Mouse (Mus musculus) MEL (cell line): ENCODE data around the gene Fxr1. TPM values are rescaled to one million over a fixed set of nuclear protein-coding genes. Genes with fewer than 3 reads are reported as not detected.
A peak's percentile ranks its signal among the peaks of the same experiment; 100 is the strongest.

Source experiments
- DNase-seq: peaks from one replicate; pipeline ENCODE4 v3.0.0; 2011; ENCODE audit warnings: low read depth, low spot score
- H3K27ac ChIP-seq: 2 replicates; pipeline ENCODE4 v1.5.1; 2012; ENCODE audit warnings: low read depth, mild to moderate bottlenecking, control low read depth, low read length, moderate library complexity; ENCODE audit not compliant: control insufficient read depth
- H3K27me3 ChIP-seq, 2 experiments: fragments of 150-350 bp in 1 of 2; sonication (generic) in 1 of 2; 2 replicates each; pipeline ENCODE4 v1.6.1; 2012; ENCODE audit warnings: low read length in 2 of 2, mild to moderate bottlenecking in 2 of 2, improper control_type of control experiment in 1 of 2, moderate library complexity in 1 of 2; ENCODE audit not compliant: insufficient read depth in 2 of 2, control insufficient read depth in 1 of 2
- H3K36me3 ChIP-seq, 2 experiments: 2 replicates each; pipeline ENCODE4 v1.6.1; 2012 to 2014; ENCODE audit warnings: low read length in 2 of 2, improper control_type of control experiment in 1 of 2, inconsistent platforms in 1 of 2, mild to moderate bottlenecking in 1 of 2; ENCODE audit not compliant: insufficient read depth in 2 of 2, control insufficient read depth in 1 of 2
- H3K4me1 ChIP-seq, 2 experiments: fragments of 150-350 bp in 1 of 2; sonication (generic) in 1 of 2; 2 replicates each; pipeline ENCODE4 v1.6.1; 2012; ENCODE audit warnings: low read length in 2 of 2, improper control_type of control experiment in 1 of 2, mild to moderate bottlenecking in 1 of 2; ENCODE audit not compliant: insufficient read depth in 2 of 2, control insufficient read depth in 1 of 2
- H3K4me3 ChIP-seq, 2 experiments: fragments of 150-350 bp in 1 of 2; sonication (generic) in 1 of 2; 2 replicates each; pipeline ENCODE4 v1.5.1; 2012; ENCODE audit warnings: low read depth in 2 of 2, low read length in 2 of 2, mild to moderate bottlenecking in 2 of 2, moderate library complexity in 2 of 2, control low read depth in 1 of 2, improper control_type of control experiment in 1 of 2; ENCODE audit not compliant: control insufficient read depth in 1 of 2, insufficient read depth in 1 of 2
- H3K79me2 ChIP-seq: 2 replicates; pipeline ENCODE4 v1.6.1; 2012; ENCODE audit warnings: mild to moderate bottlenecking, low read length, moderate library complexity; ENCODE audit not compliant: control insufficient read depth, poor library complexity, insufficient read depth
- H3K9ac ChIP-seq: 2 replicates; pipeline ENCODE4 v1.6.1; 2012; ENCODE audit warnings: low read depth, mild to moderate bottlenecking, control low read depth, low read length, moderate library complexity; ENCODE audit not compliant: control insufficient read depth, poor library complexity, severe bottlenecking
- H3K9me3 ChIP-seq: fragments of 150-350 bp; sonication (generic); replicated peaks from 2 replicates; pipeline ENCODE4 v1.6.1; 2012; ENCODE audit warnings: mild to moderate bottlenecking, low read length, improper control_type of control experiment, moderate library complexity; ENCODE audit not compliant: insufficient read depth
- CHD1 ChIP-seq: IDR thresholded peaks from 2 replicates; pipeline ENCODE4 v1.6.1; 2012; ENCODE audit warnings: low read depth, mild to moderate bottlenecking, inconsistent platforms, low read length, improper control_type of control experiment
- CHD2 ChIP-seq: IDR thresholded peaks from 2 replicates; pipeline ENCODE4 v1.6.1; 2011; ENCODE audit warnings: low read length, improper control_type of control experiment
- CTCF ChIP-seq, 3 experiments: IDR thresholded peaks in 2 of 3; conservative IDR thresholded peaks in 1 of 3; 2 replicates each; pipeline ENCODE4 v1.5.1; 2011 to 2012; ENCODE audit warnings: low read length in 3 of 3, low read depth in 2 of 3, mild to moderate bottlenecking in 2 of 3, improper control_type of control experiment in 1 of 3, inconsistent platforms in 1 of 3, mixed read lengths in 1 of 3, moderate library complexity in 1 of 3; ENCODE audit not compliant: control insufficient read depth in 1 of 3, insufficient read depth in 1 of 3, poor library complexity in 1 of 3, severe bottlenecking in 1 of 3
- E2F4 ChIP-seq: IDR thresholded peaks from 2 replicates; pipeline ENCODE4 v1.6.1; 2011; ENCODE audit warnings: low read depth, low read length, improper control_type of control experiment, borderline replicate concordance
- ELF1 ChIP-seq: IDR thresholded peaks from 2 replicates; pipeline ENCODE4 v1.6.1; 2014; ENCODE audit warnings: low read depth, mild to moderate bottlenecking, inconsistent platforms, low read length, improper control_type of control experiment, moderate library complexity
- EP300 ChIP-seq, 2 experiments: IDR thresholded peaks; 2 replicates each; pipeline ENCODE4 v1.6.1; 2011; ENCODE audit warnings: improper control_type of control experiment in 2 of 2, low read length in 2 of 2, low read depth in 1 of 2, mild to moderate bottlenecking in 1 of 2
- ETS1 ChIP-seq: IDR thresholded peaks from 2 replicates; pipeline ENCODE4 v1.6.1; 2012; ENCODE audit warnings: low read depth, mild to moderate bottlenecking, inconsistent platforms, low read length, improper control_type of control experiment, moderate library complexity
- GABPA ChIP-seq: IDR thresholded peaks from 2 replicates; pipeline ENCODE4 v1.6.1; 2012; ENCODE audit warnings: low read depth, mild to moderate bottlenecking, inconsistent platforms, low read length, improper control_type of control experiment, moderate library complexity
- GATA1 ChIP-seq: IDR thresholded peaks from 2 replicates; pipeline ENCODE4 v1.6.1; 2011; ENCODE audit warnings: low read depth, low read length, improper control_type of control experiment
- JUND ChIP-seq: IDR thresholded peaks from 2 replicates; pipeline ENCODE4 v1.6.1; 2011; ENCODE audit warnings: low read depth, mild to moderate bottlenecking, improper control_type of control experiment, low read length
- KAT2A ChIP-seq: conservative IDR thresholded peaks from 2 replicates; pipeline ENCODE4 v1.6.1; 2012; ENCODE audit warnings: low read depth, low read length, improper control_type of control experiment, inconsistent platforms
- MAFK ChIP-seq: IDR thresholded peaks from 2 replicates; pipeline ENCODE4 v1.6.1; 2011; ENCODE audit warnings: low read depth, mild to moderate bottlenecking, low read length, improper control_type of control experiment, borderline replicate concordance
- MAX ChIP-seq: IDR thresholded peaks from 2 replicates; pipeline ENCODE4 v1.6.1; 2011; ENCODE audit warnings: low read length, improper control_type of control experiment
- MAZ ChIP-seq: IDR thresholded peaks from 2 replicates; pipeline ENCODE4 v1.6.1; 2012; ENCODE audit warnings: low read depth, mild to moderate bottlenecking, inconsistent platforms, low read length, improper control_type of control experiment
- MEF2A ChIP-seq: IDR thresholded peaks from 2 replicates; pipeline ENCODE4 v1.6.1; 2014; ENCODE audit warnings: low read depth, mild to moderate bottlenecking, inconsistent platforms, low read length, improper control_type of control experiment; ENCODE audit not compliant: poor library complexity, insufficient replicate concordance, severe bottlenecking; ENCODE audit errors: extremely low read depth
- MYC ChIP-seq: IDR thresholded peaks from 2 replicates; pipeline ENCODE4 v1.6.1; 2011; ENCODE audit warnings: low read depth, mild to moderate bottlenecking, low read length, improper control_type of control experiment, moderate library complexity
- NRF1 ChIP-seq: IDR thresholded peaks from 2 replicates; pipeline ENCODE4 v1.6.1; 2014; ENCODE audit warnings: low read depth, mild to moderate bottlenecking, inconsistent platforms, low read length, improper control_type of control experiment, moderate library complexity; ENCODE audit not compliant: poor library complexity, insufficient read depth, severe bottlenecking
- POLR2A ChIP-seq, 2 experiments: IDR thresholded peaks; 2 replicates each; pipeline ENCODE4 v1.6.1; 2011 to 2012; ENCODE audit warnings: low read length in 2 of 2, mild to moderate bottlenecking in 2 of 2, control low read depth in 1 of 2, improper control_type of control experiment in 1 of 2, low read depth in 1 of 2, moderate library complexity in 1 of 2; ENCODE audit not compliant: control insufficient read depth in 1 of 2, insufficient read depth in 1 of 2, poor library complexity in 1 of 2
- RCOR1 ChIP-seq: IDR thresholded peaks from 2 replicates; pipeline ENCODE4 v1.6.1; 2012; ENCODE audit warnings: low read depth, mild to moderate bottlenecking, inconsistent platforms, low read length, improper control_type of control experiment
- TAL1 ChIP-seq: IDR thresholded peaks from 2 replicates; pipeline ENCODE4 v1.6.1; 2012; ENCODE audit warnings: mild to moderate bottlenecking, inconsistent platforms, low read length, moderate library complexity, mixed read lengths
- TBP ChIP-seq: IDR thresholded peaks from 2 replicates; pipeline ENCODE4 v1.8.0; 2011; ENCODE audit warnings: low read depth, low read length, improper control_type of control experiment
- TCF12 ChIP-seq: IDR thresholded peaks from 2 replicates; pipeline ENCODE4 v1.6.1; 2014; ENCODE audit warnings: low read depth, mild to moderate bottlenecking, inconsistent platforms, low read length, improper control_type of control experiment, moderate library complexity
- UBTF ChIP-seq: IDR thresholded peaks from 2 replicates; pipeline ENCODE4 v1.6.1; 2012; ENCODE audit warnings: low read depth, mild to moderate bottlenecking, inconsistent platforms, low read length, improper control_type of control experiment, moderate library complexity, borderline replicate concordance; ENCODE audit not compliant: insufficient read depth
- ZKSCAN1 ChIP-seq: IDR thresholded peaks from 2 replicates; pipeline ENCODE4 v1.6.1; 2012; ENCODE audit warnings: low read depth, mild to moderate bottlenecking, inconsistent platforms, low read length, improper control_type of control experiment, moderate library complexity
- ZMIZ1 ChIP-seq: IDR thresholded peaks from 2 replicates; pipeline ENCODE4 v1.6.1; 2012; ENCODE audit warnings: low read depth, mild to moderate bottlenecking, inconsistent platforms, low read length, improper control_type of control experiment, moderate library complexity
- polyA plus RNA-seq, 2 experiments: library from polyadenylated mRNA; stranded (reverse) in 1 of 2; unstranded in 1 of 2; fragments of >175 nt in 1 of 2; fragments of >200 nt in 1 of 2; gene quantifications; 2 replicates each; pipeline versions ENCODE4 v1.2.1 to v1.2.4; 2012; ENCODE audit warnings: low replicate concordance in 2 of 2, low read depth in 1 of 2; ENCODE audit not compliant: insufficient read length in 2 of 2, insufficient read depth in 1 of 2, missing spikeins in 1 of 2
- total RNA-seq: library from RNA; depleted of rRNA; stranded (reverse); fragments of 300-350 nt; gene quantifications from 2 replicates; pipeline ENCODE4 v1.2.3, GENCODE M21; 2012

The Fxr1 gene
- total and polyA plus RNA-seq, 3 experiments: 92.8 to 123 (median 98.3) TPM

DNA sequence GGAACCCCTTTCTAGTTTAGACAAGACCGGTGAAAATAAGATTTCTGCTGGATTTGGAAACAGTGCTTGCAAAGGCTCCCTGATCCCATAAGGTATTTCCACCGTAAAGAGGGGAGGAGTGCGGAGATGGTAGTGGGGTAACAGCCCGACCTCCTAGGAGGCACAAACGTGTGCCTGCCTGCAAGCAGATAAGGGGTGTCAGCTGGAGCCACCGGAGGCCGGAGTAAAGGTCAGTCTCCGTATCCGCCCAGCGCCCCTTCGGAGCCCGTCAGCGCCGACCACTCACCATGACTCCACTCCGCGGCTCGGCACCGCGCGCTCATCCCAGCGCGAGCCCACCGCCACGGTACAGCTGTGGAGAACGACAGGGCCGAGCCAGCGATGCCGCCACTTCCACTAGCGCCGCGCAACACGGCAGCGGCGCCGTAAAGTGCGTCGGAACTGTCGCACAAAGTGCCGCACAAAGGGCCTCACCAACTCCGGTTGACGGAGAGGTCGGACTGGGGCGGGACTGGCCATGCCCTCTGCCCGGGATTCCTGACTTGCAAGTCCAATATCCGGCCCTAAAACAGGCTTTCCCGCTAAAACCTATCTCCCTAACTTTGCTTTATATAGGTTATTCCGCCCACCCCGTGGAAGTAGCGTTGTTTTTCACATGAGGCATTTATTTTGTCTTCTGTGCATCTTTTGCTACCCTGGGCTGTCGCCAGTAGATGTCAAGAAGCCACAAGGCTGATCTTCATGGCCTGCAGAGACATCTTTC is 61.3 kb downstream of the Fxr1 start, which contains the start of gene Dnajc19 (continued):
- TF ChIP-seq MAFK: no peak

DNA sequence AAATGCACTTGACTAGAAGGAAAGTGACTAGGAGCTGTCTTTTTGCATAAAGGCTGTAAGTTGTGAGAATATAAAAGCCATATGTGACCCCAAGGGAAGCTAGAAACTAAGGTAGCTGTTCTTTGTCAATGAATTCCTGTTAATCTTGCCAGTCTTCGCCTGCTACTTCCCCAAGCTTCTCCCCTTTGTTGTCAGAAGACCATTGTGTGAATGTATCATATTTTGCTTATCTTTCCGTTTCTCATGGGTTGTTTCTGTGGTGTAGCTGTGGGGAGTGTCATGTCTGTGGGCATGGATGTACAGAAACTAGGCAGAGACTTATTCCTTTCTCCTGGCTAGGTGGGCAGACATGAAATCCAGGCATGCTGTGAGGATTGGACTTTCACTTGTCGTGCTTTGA is 62.2 kb downstream of the Fxr1 start:
- peak; percentile 51; the same call in 1 of the 2 replicates for TF ChIP-seq GATA1
- TF ChIP-seq TAL1: 0 out of 2 replicates have a peak, but pooled peaks have one; percentile 12
- TF ChIP-seq TBP: peak; percentile 79
- peak; percentile 29 to 66; a peak in 3 of 4 replicates for TF ChIP-seq EP300 (IDR thresholded peaks at IDR 0.05; ENCODE audit: low read depth in 1 of 2, low read length in 2 of 2)
- TF ChIP-seq ETS1: peak; percentile 51; the same call in 1 of the 2 replicates
- peak; percentile 38; the same call in 1 of the 2 replicates for TF ChIP-seq TCF12
- no peak for TF ChIP-seq CHD1
- 0 out of 2 replicates have a peak, but pooled peaks have one; percentile 14 for TF ChIP-seq MAFK
- TF ChIP-seq ZMIZ1: no peak
- no peak for TF ChIP-seq UBTF
- TF ChIP-seq JUND: no peak
- TF ChIP-seq RCOR1: 0 out of 2 replicates have a peak, but pooled peaks have one; percentile 38
- TF ChIP-seq, all 39 proteins: peak for 8
- Histone ChIP-seq H3K27ac (peak overlapping the region; percentile 72), H3K4me3 (peak overlapping the region in 1 of 2 experiments; percentile 67; a peak in 2 of 4 replicates), H3K4me1 (peaks cover 10 to 20% of the 10 kb centered on the region in 2 experiments), H3K9ac (peak overlapping the region; percentile 73), H3K9me3 (no peaks in the 10 kb centered on the region), H3K27me3 (no peaks in the 10 kb centered on the region), H3K36me3 (peaks cover 5 to 27% of the 10 kb centered on the region in 2 experiments; a peak in 3 of 4 replicates), H3K79me2 (peaks cover 6% of the 10 kb centered on the region)
- DNase-seq: peak; percentile 73

DNA sequence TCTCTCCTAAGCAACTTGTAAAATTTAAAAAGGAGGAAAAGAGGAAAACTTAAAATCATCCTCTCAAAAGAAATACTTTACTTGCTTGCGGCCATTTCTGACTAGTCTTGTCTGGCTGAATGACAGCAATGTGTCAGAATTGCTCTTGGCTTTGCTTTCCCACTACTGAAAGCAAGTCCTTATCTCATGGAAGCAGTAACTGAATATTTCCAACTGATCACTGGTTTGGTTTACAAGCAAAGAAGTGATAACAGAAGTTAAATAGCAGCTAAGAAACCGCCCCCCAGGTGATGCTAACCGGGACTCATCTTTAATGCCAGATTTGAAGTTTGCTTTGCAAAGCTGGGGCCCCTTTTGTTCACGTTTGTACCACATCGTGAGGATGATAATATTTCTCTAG is 63.9 kb downstream of the Fxr1 start:
- Histone ChIP-seq H3K79me2 (peaks cover 6% of the 10 kb centered on the region), H3K9ac (no peak overlapping the region; the same call in 1 of the 2 replicates), H3K4me3 (no peak overlapping the region), H3K27me3 (no peaks in the 10 kb centered on the region), H3K27ac (peak overlapping the region; percentile 56; the same call in 1 of the 2 replicates), H3K36me3 (peaks cover 0 to 27% of the 10 kb centered on the region in 2 experiments; a peak in 2 of 4 replicates), H3K4me1 (peaks cover 10 to 23% of the 10 kb centered on the region in 2 experiments), H3K9me3 (no peaks in the 10 kb centered on the region)
- DNase-seq: peak; percentile 85
- TF ChIP-seq ETS1 (peak; percentile 93), TCF12 (peak; percentile 98), CTCF (IDR thresholded peaks at IDR 0.05 in 2 of 3, conservative IDR thresholded peaks at IDR 0.05 in 1 of 3; ENCODE audit: control insufficient read depth in 1 of 3, insufficient read depth in 1 of 3, low read depth in 2 of 3, low read length in 3 of 3, poor library complexity in 1 of 3, severe bottlenecking in 1 of 3) (no peak), NRF1 (no peak), MEF2A (no peak), MAZ (no peak), KAT2A (no peak), GATA1 (peak; percentile 96), TAL1 (peak; percentile 75), MAX (no peak), ZKSCAN1 (no peak), ELF1 (no peak), GABPA (no peak), POLR2A (IDR thresholded peaks at IDR 0.05; ENCODE audit: control insufficient read depth in 1 of 2, insufficient read depth in 1 of 2, low read depth in 1 of 2, low read length in 2 of 2, poor library complexity in 1 of 2) (no peak), TBP (0 out of 2 replicates have a peak, but pooled peaks have one; percentile 47), CHD2 (no peak), EP300 (IDR thresholded peaks at IDR 0.05; ENCODE audit: low read depth in 1 of 2, low read length in 2 of 2) (peak; percentile 96 to 98), ZMIZ1 (no peak), MYC (no peak), E2F4 (no peak)
